Mouse (Mus musculus) lung, postnatal 36 days (tissue): ENCODE measurements around the gene Fam161a.

Experiments used
- DNase-seq: peaks from one replicate; pipeline ENCODE4 v3.0.0; 2022; ENCODE audit warnings: mixed read lengths

The Fam161a gene

GRCm38 (mm10) chr11:23007481-23008180 is at the start of gene Fam161a:
TSS of gene Fam161a (plus strand) at chr11:23007531.
- peak; percentile 98 for DNase-seq

- DNase-seq = peak; percentile 40
Measured at GRCm38 (mm10) chr11:22957791-22958374, 49.4 kb upstream of the Fam161a start.

DNA sequence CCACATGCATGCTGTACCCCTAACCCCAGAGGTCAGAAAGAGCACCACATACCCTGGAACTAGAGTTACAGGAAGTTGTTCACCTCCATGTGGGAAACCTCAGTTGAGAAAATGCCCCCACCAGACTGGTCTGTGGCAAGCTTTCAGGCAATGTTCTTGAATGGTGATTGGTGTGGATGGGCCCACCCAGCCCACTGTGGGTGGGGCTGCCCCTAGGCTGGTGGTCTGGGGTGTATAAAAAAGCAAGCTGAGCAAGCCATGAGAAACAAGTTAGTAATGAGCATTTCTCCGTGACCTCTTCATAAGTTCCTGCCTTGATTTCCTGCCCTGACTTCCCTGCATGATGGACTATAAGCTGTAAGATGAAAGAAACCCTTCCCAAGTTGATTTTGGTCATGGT is 45.2 kb upstream of the Fam161a start:
- no peak for DNase-seq

DNA sequence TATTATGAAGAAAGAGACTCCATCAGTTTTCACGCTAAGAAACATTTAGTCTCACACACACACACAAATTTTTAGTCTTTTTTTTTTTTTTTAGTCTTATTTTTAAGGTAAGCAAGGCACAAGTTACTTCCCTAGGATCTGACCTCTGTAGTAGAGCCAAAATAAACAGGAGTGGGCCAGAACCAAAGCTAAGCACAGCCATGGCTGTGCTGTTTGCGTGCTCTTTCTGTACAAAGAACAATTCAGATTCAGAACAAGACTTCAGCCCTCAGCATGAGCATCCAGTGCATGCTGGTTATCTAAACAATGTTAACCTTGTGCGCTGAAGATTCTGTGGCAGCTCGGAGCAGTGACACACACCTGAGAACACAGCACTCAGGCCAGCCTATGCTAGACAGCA is 42.9 kb upstream of the Fam161a start:
- DNase-seq = peak; percentile 16

- peak; percentile 15 for DNase-seq
Measured at GRCm38 (mm10) chr11:22965503-22965902, 41.8 kb upstream of the Fam161a start.

GRCm38 (mm10) chr11:22969486-22969885 is 37.8 kb upstream of the Fam161a start:
- peak; percentile 46 for DNase-seq

DNA sequence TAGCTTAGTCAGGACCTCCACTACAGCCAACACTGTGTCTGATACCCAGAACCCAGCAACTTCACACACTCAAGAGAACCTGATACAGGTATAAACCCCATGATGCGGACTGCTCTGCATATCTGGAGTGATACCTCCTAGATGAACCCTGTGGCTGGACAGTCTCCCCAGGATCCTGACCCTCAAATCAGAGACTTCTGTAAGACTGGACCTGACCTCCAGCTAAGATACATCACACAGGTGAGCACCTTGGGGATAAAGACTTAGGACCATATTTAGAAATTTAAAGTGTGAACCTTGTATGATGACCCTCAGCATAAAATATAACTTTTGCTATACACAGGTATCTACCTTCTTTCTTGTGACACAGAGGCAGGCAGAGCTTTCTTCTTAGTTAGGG is 36.8 kb upstream of the Fam161a start:
- no peak for DNase-seq

- DNase-seq = peak; percentile 89
Measured at GRCm38 (mm10) chr11:22971835-22972709, 35.3 kb upstream of the Fam161a start, which contains the start of gene Zrsr1. TSS of gene Zrsr1 (plus strand) at chr11:22972005.

- peak; percentile 94 for DNase-seq
Measured at GRCm38 (mm10) chr11:22972746-22973526, 34.4 kb upstream of the Fam161a start.

DNA sequence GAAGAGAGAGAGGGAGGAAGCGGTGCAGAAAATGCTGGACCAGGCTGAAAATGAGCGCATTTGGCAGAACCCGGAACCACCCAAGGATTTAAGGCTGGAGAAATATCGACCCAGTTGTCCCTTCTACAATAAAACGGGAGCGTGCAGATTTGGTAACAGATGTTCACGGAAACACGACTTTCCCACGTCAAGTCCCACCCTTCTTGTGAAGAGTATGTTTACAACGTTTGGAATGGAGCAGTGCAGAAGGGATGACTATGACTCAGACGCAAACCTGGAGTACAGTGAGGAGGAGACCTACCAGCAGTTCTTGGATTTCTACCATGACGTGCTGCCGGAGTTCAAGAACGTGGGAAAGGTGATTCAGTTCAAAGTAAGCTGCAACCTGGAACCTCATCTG is 33.7 kb upstream of the Fam161a start:
- DNase-seq = peak; percentile 9

GRCm38 (mm10) chr11:22978215-22978614 is 29.1 kb upstream of the Fam161a start:
- no peak for DNase-seq

DNA sequence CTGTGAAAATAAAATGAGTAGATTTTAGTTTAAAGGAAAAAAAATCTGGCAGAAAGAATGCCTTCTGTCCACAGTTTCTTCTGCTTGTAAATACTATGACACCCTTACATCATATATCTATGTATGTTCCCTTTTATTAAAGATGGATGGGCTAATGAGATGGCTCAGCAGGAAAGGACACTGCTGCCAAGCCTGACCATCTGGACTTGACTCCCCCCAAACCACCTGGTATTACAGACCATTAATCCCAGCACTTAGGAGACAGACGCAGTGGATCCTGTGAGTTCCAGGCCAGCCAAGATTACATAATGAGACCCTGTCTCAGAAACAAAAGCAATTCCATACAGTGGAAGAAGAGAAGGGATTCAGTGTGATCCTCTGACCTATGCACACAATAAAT is 28.6 kb upstream of the Fam161a start:
- no peak for DNase-seq

- DNase-seq = peak; percentile 13
Measured at GRCm38 (mm10) chr11:22979221-22979620, 28.1 kb upstream of the Fam161a start.

DNA sequence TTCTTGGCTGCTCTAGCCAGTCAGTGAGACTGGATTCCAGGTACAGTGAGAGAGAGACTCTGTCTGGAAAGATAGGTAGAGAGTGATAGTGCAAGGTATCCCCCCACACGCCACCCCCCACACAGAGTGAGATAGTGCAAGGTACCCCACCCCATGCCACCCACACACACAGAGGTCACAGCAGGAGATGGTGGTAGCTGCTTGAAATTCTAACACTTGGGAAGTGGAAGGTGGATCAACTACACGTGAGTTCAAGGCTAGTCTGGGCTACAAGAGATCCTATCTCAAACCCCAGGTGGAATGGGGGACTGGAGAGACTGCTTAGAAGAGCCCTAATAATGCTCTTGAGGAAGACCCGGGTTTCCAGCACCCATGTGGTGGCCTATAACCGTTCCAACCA is 26.3 kb upstream of the Fam161a start:
- no peak for DNase-seq

GRCm38 (mm10) chr11:22981543-22981950 is 25.8 kb upstream of the Fam161a start:
- DNase-seq = no peak

DNA sequence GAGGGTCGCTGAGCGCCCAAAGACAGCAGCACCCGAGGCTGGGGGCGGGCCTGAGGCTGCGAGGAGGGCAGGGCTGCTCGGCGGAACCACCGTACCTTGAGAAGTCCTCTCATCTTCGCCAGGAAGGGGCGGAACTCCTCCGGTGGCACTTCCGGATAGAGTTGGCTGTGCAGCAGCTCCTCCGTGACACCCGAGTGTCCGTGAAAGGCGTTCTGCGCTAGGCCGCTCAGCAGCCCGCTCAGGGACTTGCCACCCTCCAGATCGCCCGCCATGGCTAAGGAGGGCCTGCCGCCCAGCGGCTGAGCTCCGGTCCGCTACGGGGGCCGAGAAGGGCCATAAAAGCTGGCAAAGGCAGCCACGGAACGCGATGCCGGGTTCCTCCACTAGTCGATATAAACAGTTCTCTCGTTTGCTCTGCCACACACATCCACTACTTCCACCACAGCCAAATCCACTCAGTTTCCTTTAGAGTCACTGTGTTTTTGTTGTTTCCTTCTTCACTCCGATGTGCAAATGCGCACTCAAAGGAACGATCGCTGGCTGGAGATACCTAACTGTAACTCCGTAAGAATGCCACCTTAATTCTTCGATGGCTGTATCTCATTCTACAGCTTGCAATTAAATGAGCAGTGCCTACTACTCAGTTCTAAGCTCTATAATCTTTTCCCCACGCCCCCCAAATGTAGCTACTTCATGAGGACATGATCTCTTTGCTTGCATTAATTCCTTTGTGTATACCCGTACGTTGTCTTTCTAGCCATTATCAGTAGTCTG is 25.2 kb upstream of the Fam161a start, which contains the start of the genes Gm28048 and Commd1:
TSS of gene Gm28048 (minus strand) at position 107 of the 774 bp plus-strand sequence.
TSS of gene Commd1 (minus strand) at position 399 of the 774 bp plus-strand sequence.
- peak; percentile 97 for DNase-seq

DNA sequence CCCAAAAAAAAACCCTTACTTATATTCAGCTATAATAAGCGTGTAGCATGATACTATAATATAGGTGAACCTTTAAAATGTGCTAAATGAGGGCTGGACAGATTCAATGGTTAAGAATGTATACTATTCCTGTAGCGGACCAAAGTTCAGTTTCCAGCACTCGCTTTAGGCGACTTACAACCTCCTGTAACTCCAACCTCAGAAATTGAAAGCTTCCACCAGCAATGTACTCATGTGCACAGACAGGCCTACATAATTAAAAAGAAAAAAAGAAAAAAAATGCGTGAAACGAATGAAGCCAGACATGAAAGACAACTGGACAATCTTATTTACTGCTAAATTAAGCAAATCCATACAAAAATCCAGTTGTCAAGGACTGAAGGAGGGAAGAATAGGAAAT is 24.5 kb upstream of the Fam161a start:
- DNase-seq = no peak

- DNase-seq = no peak
Measured at GRCm38 (mm10) chr11:22985510-22985909, 21.8 kb upstream of the Fam161a start.

- DNase-seq = peak; percentile 83
Measured at GRCm38 (mm10) chr11:22987357-22987756, 20.0 kb upstream of the Fam161a start.

GRCm38 (mm10) chr11:22989786-22990185 is 17.5 kb upstream of the Fam161a start:
- DNase-seq = no peak

DNA sequence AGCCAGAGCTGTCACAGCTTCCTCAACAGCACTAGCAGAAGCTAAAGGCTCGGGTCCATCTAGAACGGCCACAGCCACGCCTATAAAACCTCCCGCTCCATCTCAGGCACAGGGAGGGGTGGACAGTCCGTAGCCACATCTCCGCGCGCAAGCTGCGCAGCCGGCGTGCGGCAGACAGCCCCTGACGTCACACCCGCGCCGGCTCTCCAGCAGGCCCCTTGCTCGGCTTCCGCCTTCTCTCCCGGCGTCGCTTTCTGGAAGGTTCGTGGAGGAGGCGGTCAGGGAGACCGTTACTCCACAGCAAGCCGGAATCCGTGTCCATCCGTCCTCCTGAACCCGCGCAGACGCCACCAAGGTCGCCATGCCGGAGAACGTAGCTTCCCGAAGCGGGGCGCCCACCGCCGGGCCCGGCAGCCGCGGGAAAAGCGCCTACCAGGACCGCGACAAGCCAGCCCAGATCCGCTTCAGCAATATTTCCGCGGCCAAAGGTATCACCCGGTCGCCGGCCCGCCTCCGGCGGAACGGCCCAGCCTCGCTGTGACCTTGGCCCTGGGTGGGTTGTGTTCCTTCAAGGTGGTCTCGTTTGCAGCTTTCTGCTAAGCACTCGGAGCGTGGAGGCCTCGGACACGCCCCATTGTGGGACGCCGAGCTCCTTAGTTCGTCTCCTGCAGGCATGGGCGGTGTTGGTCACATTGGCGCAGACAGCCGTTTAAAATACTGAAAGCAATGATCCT is 16.8 kb upstream of the Fam161a start, which contains the start of gene Cct4:
TSS of gene Cct4 (plus strand) at position 127 of the 734 bp plus-strand sequence.
- DNase-seq = peak; percentile 96
